Mouse (Mus musculus) cerebellum, postnatal 4 days (tissue): ENCODE measurements around the gene Cxcl10.
A peak's percentile ranks its signal among the peaks of the same experiment; 100 is the strongest.

Experiments
- DNase-seq, 2 experiments: peaks; one replicate each; pipeline ENCODE4 v3.0.0; 2022; ENCODE audit warnings: low spot score in 2 of 2, mixed read lengths in 1 of 2

Gene Cxcl10

DNA sequence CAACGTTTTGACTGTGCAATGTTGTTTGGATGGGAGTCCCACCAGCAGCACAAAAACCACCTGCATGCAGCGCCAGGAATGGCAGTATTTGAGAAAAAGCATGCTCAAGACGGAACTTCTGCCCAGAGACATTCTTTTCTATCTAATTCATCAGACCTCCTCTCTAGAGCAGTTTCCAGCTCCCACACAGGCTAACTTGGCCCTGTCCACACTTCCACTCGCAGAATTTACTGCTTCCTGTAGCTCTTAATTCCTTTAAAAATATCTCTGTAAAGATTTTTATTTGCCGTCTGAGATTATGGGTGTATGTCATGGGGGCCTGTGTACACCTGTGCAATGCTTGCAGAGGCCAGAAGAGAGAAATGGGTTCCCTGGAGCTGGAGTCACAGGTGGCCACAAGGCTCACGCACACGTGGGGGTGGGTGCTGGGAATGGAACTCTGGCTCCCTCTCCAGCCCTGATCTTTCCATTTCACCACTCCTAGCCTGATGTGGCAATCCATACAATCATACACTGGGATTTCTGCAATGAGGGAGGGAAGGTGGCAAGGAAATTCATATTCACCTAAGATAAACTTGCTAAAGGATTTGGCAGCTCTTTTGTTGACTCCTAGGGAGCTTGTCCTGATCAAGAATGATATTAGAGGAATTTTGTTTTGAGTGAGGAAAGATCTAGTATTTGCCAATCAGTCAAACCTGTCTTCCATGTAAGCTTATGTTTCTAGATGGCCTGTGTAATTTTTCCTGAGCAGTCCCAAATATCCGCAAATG, 26.9 kb downstream of the Cxcl10 start:
- no peak for DNase-seq

DNA sequence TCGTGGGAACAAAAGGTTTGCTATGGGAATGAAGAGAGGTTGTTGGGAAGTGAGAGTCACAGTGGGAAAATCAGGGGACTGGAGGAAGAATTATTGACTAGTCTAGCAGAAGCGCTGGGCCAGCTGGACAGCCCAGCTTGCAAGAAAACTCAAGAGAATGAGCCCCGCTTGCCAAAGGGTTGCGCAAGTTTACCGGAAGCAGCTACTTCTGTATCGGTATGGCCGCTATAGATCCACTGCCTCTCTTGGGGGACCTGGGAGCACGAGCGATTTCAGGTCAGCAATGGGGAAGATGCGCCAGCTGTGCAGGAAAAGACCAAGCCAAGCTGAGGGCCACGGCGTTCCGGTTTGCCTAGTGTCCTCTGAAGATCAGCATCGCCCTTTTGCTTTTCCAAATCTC, 30.1 kb downstream of the Cxcl10 start:
- no peak for DNase-seq

DNA sequence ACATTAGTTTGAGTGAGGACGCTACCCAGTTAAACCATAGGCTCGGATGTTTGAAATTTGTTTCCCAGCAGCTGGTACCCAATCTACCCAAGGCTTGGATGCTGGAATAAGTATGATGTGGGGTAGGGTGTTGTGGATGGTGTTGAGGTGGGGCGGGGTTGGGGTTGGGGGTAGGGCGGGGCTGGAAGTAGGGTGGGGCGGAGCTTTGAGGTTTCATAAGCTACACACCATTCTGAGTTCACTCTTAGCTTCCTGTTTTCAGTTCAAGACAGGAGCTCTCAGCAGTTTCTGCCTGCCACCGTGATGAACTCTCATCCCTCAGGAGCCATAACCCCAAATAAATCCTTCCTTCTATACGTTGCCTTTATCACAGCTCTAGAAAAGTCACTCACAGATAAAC, 30.6 kb downstream of the Cxcl10 start:
- DNase-seq, result no peak

DNA sequence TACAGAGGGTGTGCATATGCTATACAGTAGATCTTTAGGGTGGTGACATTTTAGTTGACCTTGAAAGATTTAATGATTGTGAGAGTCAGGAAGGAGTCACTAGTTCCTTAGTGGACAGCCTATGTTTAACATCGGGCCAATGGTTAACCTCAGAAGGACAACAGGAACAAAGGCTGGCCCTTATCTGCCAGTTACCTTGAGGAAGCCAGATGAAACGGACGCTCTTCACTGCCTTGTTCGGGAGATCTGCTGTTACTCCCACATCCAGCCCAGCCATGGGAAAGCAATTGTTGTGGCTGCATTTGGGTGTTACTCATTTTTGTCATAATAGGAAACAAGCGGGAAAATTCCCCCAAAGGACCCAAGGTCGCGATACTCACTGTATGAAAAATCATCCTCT, 34.9 kb downstream of the Cxcl10 start:
- no peak for DNase-seq

DNA sequence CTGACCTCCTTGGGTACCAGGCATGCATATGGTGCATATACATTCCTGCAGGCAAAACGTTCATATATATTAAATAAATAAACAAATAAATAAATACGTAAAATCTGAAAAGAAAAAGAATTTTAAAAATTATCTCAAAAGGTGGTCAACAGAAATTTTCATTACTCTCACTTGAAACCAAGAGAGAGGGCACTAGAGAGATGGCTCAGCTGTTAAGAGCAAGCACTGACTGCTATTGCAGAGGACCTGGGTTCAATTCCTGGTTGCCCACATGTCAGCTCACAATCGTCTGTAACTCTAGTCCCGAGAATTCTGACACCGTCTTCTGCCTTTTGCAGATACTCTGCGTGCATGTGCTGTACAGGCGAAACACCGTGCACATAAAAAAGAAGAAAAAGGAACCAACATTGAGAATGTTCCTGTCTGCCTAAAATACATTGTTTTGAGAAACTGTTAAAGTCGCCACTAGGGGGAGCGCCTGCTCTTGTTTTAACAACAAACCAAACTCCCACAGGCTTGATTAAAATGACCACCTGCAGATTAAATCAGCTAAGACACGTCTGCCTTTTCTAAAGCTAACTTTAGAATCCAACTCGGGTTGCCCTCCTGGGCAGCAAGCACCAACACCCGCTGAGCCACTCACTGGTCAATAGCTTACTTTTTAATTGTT, 36.5 kb downstream of the Cxcl10 start:
- DNase-seq, result peak; percentile 72 to 89

DNA sequence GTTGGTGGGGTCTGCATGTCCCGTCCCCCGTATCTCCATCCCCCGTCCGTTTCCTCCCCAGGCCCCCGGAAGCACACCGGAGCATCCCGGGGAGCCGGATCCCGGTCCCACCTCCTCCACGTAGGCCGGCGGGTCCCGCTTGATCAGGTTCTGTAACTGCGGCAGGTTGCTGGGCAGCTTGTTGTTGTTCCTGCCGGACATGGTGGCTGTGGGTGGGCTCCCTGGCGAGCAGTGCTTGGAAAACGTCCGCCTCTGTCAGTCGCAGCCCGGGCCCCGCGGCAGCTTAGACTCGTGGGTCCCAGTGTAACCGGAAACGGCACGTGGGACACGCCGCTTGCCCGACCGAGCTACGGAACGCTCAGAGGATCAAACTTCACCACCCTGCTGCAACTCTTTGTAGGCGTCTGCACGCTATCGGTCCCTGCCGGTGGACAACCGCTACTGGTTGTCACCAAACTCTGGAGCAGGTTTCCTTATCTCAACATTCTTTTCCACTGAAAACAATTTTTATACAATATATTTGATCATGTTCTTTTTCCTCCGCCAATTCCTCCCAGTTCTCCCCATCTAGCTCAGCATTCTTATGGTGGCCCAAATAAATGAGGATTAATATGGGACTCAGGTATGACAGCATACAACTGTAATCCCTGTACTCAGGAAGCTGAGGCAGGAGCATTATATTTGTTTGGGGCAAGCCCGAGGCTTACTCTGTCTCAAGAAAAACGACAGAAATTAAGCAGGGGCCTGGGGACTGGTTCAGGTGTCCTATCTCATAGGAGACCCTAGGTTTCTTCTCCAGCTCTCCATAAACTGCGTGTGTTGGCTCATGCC, 38.8 kb downstream of the Cxcl10 start, which contains the start of gene Sdad1:
Gene Sdad1 (minus strand): TSS at position 799 of the 831 bp plus-strand sequence.
- DNase-seq, result peak; percentile 83 to 92

DNA sequence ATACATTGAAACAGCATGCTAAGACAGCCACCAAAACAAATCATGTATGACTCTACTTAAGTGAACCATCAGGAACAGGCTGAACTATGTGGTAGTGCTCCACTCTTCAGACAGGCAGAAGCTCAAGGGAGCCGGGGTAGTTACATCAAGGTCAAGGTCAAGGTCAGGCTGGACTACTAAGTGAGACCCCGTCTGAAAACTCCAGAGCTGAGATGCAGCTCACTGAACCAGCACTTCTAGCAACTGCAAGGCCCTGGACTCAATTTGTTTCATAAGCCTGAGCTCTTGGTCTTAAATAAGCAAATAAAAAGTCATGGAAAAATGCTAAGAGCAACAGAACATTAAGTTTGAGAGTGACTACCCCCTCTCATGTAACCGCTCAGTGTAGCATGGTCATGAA, 44.4 kb downstream of the Cxcl10 start:
- DNase-seq, result no peak

DNA sequence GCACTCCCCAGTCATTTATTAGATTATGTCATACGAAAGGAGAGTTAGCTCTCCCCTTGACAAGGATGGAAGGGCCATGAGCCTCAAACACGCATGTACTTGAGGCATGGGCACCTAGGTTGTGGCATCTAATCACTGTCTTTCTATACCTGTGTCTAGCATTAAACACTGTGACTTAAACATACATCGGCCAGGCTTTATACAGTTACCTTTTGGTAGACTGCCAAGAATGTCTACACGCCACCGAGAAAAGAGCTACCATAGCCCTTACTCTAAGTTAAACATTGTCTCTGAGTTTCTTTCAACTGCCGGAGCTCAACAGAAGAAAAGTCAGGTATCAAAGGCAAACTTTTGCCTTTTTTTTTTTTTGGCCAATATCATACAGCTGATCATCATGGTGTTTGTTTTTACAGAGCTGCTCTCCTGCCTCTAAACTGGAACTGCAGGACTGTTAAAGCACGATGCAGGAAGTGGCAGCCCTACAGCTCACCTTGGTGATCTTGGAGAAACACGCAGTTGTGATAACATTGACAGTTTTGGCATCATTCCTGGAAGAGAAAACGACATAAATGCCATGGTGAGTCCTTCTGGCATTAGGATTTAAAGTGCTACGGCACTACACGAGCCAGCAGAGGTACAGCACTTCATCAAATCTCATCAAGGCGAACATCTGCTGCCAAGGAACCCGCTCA, 46.4 kb downstream of the Cxcl10 start:
- DNase-seq, result no peak
